Mouse (Mus musculus) embryonic stem cell, embryonic (primary cell): ENCODE data around the gene Myadml2.

Experiments
- CTCF ChIA-PET, 4 experiments: fragments of 300-600 bp in 2 of 4; fragments of 350-600 bp in 2 of 4; sonication (Branson Sonifier 250); formaldehyde crosslinking; loops; one replicate each; lab custom pipeline; 2022; ENCODE audit warnings: inconsistent platforms in 2 of 4; lab: Charles Lee
- POLR2A ChIA-PET, 4 experiments: fragments of 300-600 bp in 2 of 4; fragments of 350-600 bp in 2 of 4; sonication (Branson Sonifier 250); formaldehyde crosslinking; loops; one replicate each; lab custom pipeline; 2022; ENCODE audit warnings: antibody characterized with exemption in 4 of 4, inconsistent platforms in 1 of 4; lab: Charles Lee

The Myadml2 gene

DNA sequence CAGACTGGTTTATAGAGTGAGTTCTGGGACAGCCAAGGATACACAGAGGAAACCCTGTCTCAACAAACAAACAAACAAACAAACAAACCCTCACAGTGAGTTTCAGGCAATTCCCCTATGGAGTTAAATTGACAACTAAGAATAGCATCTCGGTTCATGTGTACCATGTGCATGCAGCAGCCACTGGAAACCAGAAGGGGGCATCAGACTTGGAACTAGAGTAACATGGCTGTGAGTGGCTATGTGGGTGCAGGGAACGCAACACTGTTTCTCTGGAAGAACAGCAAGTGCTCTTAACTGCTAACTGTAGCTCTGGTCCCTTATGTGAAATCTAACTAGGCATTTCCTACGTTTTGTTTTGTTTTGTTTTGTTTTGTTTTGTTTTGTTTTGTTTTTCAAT, 3.9 kb upstream of the Myadml2 start:
- ChIA-PET POLR2A (interaction anchor here in 2 of 4 experiments (0.7 to 20.9 kb wide), 9 partner anchors 9 to 32 kb away, joined by 3 to 227 read pairs (median 3); partner anchors contain the start of genes Mafg (in 1 of the 2), Notum (in 1 of the 2) and Sirt7 (in 1 of the 2)), CTCF (interaction anchor here in 2 of 4 experiments (0.7 to 0.9 kb wide), 4 partner anchors 8 to 392 kb away, joined by 3 to 5 read pairs (median 4); partner anchors contain the start of gene Pycr1 (in 1 of the 2))

DNA sequence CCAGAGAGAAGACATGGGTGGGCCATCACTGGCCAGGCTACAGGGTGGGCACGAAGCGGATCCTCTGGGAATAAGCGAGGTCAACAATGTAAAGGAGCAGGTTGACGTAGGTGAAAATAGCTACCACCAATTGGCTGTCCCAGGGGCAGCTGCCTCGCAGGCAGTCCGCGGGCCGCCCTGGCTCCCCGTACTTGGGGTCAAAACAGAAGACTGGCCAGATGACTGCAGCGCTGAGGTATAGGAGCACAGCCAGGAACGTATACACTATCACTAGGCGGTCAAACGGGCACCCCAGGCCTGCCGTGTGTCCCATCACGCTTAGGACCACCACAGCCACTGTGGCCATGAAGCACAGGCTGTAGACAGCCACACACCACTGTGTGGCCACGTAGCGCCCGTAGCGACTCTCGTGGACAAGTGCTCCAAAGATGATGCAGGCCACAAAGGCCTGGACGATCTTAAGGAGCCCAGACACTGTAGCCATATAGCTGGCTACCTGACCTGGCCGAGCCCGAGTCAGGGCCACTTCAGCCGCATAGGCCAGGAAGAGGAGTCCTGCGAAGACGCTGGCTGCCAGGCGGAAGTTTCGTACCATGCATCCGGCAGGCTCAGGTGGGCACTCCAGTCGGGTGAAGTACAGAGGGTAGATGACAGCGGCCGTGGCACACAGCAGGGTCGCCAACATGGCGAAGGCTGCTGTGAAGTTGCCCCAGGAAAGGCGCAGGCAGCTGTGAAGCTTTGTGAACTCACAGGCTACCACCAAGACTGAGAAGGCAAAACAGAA, 719 bp downstream of the Myadml2 start:
- ChIA-PET POLR2A (interaction anchor here in 3 of 4 experiments (0.5 to 27.6 kb wide), 33 partner anchors 9 to 333 kb away, joined by 3 to 947 read pairs (median 6); partner anchors contain the start of genes Mafg (in 3 of the 3), Arl16 (in 1 of the 3), Ccdc137 (in 1 of the 3) and Notum (in 1 of the 3)), CTCF (interaction anchor here in 2 of 4 experiments (1.1 to 1.9 kb wide), 5 partner anchors 9 to 129 kb away, joined by 3 to 5 read pairs (median 4); no protein-coding TSS in a partner anchor)

DNA sequence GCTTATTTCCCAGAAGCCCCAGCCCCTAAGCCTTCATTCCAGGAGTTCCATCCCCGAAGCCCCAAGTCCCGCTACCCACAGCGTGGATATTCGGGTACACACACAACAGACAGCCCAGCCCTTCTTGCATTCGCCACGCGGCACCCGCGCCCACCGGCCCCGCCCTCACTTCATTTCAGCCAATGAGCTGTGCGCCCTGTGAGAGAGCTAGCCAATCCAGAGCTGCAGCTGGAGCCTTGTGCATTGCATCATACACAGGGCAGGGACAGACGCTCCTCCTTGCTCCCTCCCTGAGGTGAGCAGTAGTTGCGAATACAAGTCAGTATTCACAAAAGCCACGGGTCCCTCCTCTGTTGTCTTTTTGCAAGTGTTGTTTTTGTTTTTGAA, 4.4 kb downstream of the Myadml2 start, which contains the start of gene Pycr1:
TSS of gene Pycr1 (minus strand) at position 169 of the 387 bp plus-strand sequence.
- CTCF ChIA-PET, result interaction anchor here (0.6 to 2.4 kb wide), 28 partner anchors 9 to 339 kb away, joined by 3 to 24 read pairs (median 4); partner anchors contain the start of genes Mafg (in 2 of the 4), Notum (in 2 of the 4) and Sirt7 (in 1 of the 4)

DNA sequence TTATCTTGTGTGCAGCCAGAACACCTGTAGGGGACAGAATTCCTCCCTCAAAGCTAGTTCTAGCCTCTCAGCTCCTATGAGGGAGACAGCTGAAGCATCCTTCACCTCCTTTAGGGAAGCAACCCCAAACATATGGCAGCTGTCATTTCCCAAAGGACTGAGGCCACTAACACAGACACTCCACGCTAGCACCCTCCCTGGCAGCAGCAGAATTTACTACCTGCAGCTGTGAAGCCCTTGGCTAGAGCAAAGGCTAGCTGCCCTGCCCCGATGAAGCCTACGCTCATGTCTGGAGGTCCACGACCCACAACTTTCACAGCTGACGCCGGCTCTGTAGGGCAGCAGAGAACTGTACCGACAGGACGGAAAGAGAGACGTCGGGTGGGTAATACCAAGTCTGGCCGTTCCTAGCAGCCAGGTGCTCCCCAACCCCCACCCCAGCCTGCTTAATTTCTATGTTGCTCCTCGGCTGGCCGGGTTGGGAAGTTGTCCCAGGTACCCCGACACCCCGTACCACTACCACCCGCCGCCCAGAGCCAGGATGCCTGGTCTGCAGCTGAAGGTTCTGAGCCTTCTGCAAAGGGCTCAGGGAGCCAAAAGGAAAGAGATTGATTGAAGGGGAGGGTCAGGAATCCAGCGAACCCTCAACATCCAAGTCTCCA, 4.9 kb downstream of the Myadml2 start:
- CTCF ChIA-PET, result interaction anchor here (0.5 to 2.4 kb wide), 29 partner anchors 8 to 153 kb away, joined by 3 to 24 read pairs (median 4); partner anchors contain the start of genes Mafg (in 2 of the 4), Notum (in 2 of the 4), Cenpx (in 1 of the 4) and Lrrc45 (in 1 of the 4)
- POLR2A ChIA-PET, result interaction anchor here (0.5 to 27.6 kb wide), 125 partner anchors 8 to 594 kb away, joined by 3 to 947 read pairs (median 5); partner anchors contain the start of genes Cenpx (in 4 of the 4), Lrrc45 (in 4 of the 4), Mafg (in 4 of the 4) and Notum (in 4 of the 4)

More for the DNA sequence above, 4.4 kb downstream of the Myadml2 start, which contains the start of gene Pycr1:
- POLR2A ChIA-PET, result interaction anchor here (0.5 to 27.6 kb wide), 143 partner anchors 9 to 593 kb away, joined by 3 to 947 read pairs (median 4); partner anchors contain the start of genes Cenpx (in 4 of the 4), Lrrc45 (in 4 of the 4), Mafg (in 4 of the 4) and Notum (in 4 of the 4)

DNA sequence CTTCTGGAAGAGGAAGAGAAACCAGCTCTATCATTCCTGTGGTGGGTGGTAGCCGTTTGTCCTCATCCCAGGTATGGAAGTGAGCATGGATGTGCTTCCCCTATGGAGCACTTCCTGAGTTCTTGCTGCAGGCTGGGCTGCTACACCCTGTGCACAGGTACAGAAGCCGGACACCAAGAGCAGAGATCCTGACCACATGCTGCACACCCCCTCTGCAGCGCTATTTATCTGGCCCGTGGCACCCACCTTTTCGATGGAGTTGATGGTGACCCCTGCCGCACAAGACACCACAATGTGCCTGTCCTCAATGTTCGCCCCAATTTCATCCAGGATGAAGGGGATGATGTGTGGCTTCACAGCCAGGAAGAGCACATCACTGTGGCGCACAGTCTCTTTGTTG, 6.1 kb downstream of the Myadml2 start:
- ChIA-PET POLR2A (interaction anchor here (0.5 to 27.6 kb wide), 22 partner anchors 8 to 260 kb away, joined by 3 to 947 read pairs (median 14); partner anchors contain the start of genes Mafg (in 3 of the 4), Sirt7 (in 2 of the 4), Cenpx (in 1 of the 4) and Lrrc45 (in 1 of the 4)), CTCF (interaction anchor here in 2 of 4 experiments (1.4 to 2.4 kb wide), 4 partner anchors 9 to 135 kb away, joined by 3 to 24 read pairs (median 6); partner anchors contain the start of genes Mafg (in 1 of the 2) and Notum (in 1 of the 2))

DNA sequence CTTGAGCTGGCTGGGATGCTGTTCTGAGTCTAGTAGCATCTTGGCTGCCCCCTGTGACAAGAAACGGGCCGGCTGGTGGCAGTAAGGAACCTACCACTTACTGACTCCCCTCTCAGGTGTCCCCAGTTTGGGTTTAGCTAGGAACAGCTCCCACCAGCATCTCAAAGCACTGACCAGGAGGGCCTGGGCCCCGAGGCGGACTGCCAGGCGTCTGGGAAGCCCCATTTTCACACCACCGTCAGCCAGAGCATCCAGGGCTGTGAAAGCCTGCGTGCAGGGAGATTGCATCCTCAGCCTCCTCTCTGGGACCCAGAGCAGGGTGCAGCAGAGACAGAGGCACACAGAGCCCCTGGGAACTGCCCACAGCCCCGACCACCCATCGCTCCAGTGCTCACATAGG, 6.7 kb downstream of the Myadml2 start:
- ChIA-PET CTCF (no interaction called here), POLR2A (interaction anchor here in 3 of 4 experiments (0.8 to 27.6 kb wide), 12 partner anchors 8 to 159 kb away, joined by 3 to 947 read pairs (median 5); partner anchors contain the start of genes Mafg (in 3 of the 3), Cenpx (in 1 of the 3), Lrrc45 (in 1 of the 3) and Notum (in 1 of the 3))

DNA sequence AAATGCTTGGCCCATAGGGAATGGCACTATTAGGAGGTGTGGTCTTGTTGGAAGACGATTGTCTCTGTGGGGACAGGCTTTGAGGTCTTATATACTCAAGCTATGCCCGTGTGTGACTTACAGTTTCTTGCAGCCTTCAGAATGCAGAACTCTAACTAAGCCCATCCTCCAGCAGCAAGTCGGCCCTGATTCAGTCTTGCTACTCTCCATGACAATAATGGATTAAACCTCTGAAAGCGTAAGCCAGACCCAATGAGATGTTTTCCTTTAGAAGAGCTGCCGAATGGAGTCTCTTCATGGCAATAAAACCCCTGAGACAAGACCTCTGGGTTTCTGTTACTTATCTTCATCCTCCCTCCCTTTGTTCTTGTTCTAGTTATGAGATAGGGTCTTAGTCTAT, 13.1 kb downstream of the Myadml2 start:
- CTCF ChIA-PET, result no interaction called here
- POLR2A ChIA-PET, result interaction anchor here (0.6 to 28.4 kb wide), 28 partner anchors 2 to 1429 kb away, joined by 3 to 947 read pairs (median 4); partner anchors contain the start of genes Pycr1 (in 4 of the 4), P4hb (in 3 of the 4), Myadml2 (in 2 of the 4) and Notum (in 2 of the 4)

DNA sequence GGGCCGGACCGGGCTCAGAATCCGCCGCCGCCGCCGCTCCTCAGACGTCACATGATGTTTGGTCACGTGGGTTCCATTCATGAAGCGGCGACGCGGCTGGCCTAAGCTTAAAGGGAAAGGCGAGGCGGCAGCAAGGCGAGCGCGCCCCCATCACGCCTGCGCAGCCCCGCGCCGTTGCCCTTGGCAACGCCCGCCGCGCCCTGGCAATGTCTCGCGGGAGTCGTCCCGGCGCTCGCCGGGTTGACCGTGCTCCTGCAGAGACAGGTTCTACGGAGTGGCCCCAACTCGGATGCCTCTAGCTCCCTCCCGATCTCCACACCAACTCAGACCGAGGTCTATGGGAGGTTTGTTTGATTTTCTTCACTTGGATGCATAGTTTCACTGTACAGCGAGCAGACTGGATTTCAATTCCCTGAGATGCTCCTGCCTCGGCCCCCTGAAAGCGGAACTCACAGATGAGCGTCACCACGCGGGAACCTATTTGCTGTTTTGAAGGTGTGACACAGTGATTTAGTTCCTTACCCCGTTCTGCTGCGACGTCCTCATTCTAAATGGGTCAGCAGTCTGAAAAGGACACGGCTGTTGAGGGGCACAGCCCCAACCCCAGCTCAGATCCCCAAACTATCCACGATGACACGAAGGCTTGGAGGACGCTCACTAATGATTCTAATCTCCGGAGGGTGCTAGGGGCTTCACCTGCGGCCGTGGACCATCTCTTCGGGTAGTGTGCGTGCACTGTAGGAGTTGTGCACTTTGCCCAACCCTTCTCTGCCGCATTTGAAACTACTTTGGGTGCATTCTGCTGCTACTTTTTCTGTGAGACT, 14.2 kb downstream of the Myadml2 start, which contains the start of gene Mafg:
TSS of gene Mafg (minus strand) at position 81 of the 824 bp plus-strand sequence.
- ChIA-PET CTCF (interaction anchor here (0.7 to 2.1 kb wide), 15 partner anchors 9 to 291 kb away, joined by 3 to 6 read pairs (median 4); partner anchors contain the start of genes Sirt7 (in 2 of the 4), Notum (in 1 of the 4) and Pycr1 (in 1 of the 4)), POLR2A (interaction anchor here (0.5 to 28.4 kb wide), 87 partner anchors 3 to 512 kb away, joined by 3 to 947 read pairs (median 4); partner anchors contain the start of genes Myadml2 (in 4 of the 4), Pycr1 (in 4 of the 4), Sirt7 (in 4 of the 4) and Aspscr1 (in 3 of the 4))

DNA sequence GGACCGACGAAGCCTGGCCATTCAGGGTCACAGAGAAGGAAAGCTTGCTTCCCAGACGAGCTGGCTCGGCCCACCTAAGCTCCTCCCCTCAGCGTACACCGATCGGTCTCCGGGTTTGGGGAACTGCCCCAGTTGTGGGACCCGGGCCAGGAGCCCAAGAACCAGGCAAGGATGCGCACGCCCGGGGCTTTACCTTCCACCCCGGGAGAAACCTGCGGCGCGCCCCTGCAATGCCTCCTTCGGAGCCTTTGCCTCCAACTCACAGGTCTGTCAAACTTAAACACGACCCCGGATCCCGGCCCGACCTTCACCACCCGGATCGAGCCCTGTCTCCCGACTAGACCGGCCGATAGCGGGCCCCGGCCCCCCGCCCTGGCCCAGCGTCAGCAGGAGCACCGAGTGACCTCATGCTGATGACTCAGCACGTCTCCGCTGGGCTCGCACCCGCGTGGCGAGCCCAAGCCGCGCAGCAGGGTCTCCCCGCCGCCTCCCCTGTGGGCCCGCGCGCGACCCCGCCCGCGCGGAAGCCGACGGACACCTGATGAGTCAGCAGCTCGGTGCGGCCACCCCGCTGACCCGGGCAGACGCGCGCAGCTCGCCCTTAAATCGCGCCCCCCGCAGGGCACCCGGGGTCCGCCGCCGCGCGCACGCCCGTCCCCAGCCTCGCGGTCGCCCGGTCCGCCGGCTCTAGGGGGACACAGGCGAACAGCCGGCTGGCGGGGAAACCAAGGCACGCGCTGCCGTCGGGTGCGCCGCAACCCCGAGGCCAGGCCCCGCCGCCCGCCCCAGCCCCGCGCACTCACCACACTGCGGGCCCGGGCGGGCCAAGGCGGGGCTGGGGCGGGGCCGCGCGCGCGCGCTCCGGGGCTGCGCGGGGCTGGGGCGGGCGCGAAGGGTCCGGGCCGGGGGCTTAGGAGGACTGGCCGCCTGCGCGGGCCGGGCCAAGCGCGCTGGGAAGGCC, 15.1 kb downstream of the Myadml2 start:
- ChIA-PET POLR2A (interaction anchor here (0.5 to 28.4 kb wide), 126 partner anchors 4 to 513 kb away, joined by 3 to 947 read pairs (median 4); partner anchors contain the start of genes Myadml2 (in 4 of the 4), Pycr1 (in 4 of the 4), Sirt7 (in 4 of the 4) and Aspscr1 (in 3 of the 4)), CTCF (interaction anchor here (0.5 to 2.1 kb wide), 21 partner anchors 8 to 292 kb away, joined by 3 to 6 read pairs (median 4); partner anchors contain the start of genes Sirt7 (in 2 of the 4), Cenpx (in 1 of the 4), Lrrc45 (in 1 of the 4) and Notum (in 1 of the 4))

DNA sequence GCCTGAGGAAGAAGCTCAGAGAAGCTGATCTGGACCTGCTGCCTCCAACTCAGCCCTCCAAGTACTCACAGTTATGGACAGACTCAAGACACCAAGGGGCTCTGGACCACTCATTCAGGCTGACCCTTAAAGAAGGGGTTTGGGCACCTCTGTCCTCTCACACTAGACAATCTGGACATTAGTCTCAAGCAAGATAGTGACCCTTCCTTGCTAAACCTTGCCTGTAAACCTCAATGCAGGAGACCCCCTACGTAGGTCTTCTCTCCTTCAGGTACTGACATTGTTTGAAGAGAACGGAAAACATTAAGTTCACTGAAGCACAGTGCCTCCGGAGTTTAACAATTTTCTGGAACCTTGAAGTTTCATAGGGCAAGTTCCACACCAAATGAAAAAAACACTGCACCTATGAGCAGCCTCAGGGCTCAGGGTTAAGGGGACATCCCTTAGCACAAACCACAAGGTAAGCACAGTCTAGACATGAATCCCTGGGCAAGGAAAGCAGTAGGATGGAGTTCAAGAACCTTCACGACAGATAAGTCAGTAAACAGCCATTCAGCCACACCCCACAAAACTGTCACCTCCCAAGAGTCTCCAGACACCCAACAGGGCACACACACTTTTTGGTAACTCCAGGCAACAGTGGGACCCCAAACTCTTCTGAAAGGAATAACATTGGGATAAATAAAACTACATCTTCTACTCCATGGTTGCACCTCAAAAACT, 16.1 kb downstream of the Myadml2 start:
- ChIA-PET POLR2A (interaction anchor here (0.5 to 28.4 kb wide), 101 partner anchors 4 to 514 kb away, joined by 3 to 947 read pairs (median 5); partner anchors contain the start of genes Pycr1 (in 4 of the 4), Myadml2 (in 3 of the 4), P4hb (in 3 of the 4) and Pcyt2 (in 3 of the 4)), CTCF (interaction anchor here in 1 of 4 experiments (0.5 to 1.6 kb wide), 7 partner anchors 19 to 254 kb away, joined by 3 to 5 read pairs (median 5); partner anchors contain the start of genes Cenpx, Lrrc45 and Notum)

DNA sequence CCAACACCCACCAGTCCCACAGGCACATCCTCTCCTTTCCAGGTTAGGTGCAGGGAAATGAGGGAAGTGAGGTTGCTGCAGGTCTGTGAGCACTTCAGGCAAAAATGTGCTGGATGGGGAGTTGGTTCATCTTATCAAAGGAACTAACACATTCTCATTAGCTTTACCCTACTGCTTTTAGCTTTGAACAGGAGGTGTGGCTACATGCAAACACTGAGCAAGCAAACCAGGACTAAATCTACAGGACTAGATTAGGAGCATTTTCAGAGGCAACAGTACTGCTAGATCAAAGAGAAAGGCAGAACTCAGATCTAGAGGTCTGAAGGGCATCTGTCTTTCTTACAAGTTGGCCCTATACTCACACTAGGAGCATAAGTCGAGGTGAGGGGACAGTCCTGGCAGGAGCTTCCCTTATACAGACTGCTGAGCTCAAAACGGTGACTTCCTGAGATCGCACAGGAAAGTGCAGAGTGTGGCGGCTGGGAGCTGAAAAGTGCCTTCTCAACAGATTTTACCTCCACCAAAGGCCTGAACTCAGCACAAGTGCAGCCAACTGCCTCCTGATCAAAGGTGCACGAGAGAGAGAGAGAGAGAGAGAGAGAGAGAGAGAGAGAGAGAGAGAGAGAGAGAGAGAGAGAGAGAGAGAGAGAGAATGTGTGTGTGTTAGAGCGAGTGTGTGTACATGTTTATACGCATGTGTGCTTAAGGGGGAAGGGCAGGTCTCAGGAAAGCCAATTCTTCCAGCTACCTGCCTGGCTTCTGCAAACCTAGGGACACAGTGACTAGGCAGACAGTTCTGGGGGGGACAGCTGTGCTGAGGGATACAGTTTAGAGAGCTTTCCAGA, 16.9 kb downstream of the Myadml2 start:
- POLR2A ChIA-PET, result interaction anchor here (0.6 to 28.4 kb wide), 73 partner anchors 5 to 1164 kb away, joined by 3 to 947 read pairs (median 5); partner anchors contain the start of genes Pycr1 (in 4 of the 4), Myadml2 (in 3 of the 4), P4hb (in 3 of the 4) and Cenpx (in 2 of the 4)
- CTCF ChIA-PET, result interaction anchor here in 3 of 4 experiments (0.6 to 2.0 kb wide), 9 partner anchors 12 to 462 kb away, joined by 3 to 8 read pairs (median 4); partner anchors contain the start of gene Pycr1 (in 2 of the 3)

DNA sequence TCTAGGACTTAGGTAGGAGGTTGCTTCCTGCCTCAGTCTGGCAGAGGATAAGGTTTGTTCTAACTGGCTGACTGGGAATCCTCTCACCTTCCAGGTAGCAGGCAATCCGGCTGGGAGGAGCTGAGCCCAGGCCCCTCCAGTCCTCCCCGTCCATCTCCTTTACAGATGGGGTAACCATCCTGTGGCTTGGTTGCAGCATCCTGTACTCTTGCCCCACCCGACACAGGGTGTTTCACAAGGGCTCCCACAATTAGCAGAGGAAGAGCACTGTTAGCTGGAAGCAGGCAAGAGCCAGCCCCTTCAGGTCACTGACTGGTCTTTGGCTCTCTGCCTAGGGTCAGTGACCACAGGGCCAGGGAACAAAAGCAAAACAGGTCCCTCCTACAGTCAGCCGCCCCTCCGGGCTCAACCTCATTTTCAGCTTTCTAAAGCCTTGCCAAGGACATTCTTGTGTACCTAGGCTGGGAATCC, 17.5 kb downstream of the Myadml2 start:
- ChIA-PET CTCF (interaction anchor here in 3 of 4 experiments (0.6 to 2.0 kb wide), 10 partner anchors 13 to 461 kb away, joined by 3 to 8 read pairs (median 4); partner anchors contain the start of gene Pycr1 (in 2 of the 3)), POLR2A (interaction anchor here (0.6 to 28.4 kb wide), 78 partner anchors 6 to 516 kb away, joined by 3 to 947 read pairs (median 5); partner anchors contain the start of genes Pycr1 (in 4 of the 4), Myadml2 (in 3 of the 4), Notum (in 3 of the 4) and Pcyt2 (in 3 of the 4))
